Mouse (Mus musculus): ENCODE measurements around the gene Fam171a1.

Gene Fam171a1

DNA sequence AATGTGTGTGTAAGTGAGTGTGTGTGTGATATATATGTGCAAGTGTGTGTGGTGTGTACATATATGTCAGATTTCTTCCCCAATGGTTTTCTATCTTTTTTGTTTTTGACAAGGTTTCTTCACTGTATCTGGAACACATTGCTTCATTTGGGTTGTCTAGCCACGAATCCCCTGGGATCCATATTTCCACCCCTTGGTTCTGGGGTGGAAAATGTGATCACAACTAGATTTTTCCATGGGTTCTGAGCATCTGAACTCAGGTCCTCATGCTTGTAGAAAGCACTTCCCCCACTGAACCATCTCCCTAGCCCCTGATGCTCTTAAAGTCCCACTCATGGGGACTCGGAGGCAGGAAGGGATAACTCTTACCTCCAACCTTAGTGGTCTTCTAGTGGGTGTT lies 159.3 kb downstream of the Fam171a1 start:
- no peak for DNase-seq (ENCODE audit: low read depth, low spot score)

DNA sequence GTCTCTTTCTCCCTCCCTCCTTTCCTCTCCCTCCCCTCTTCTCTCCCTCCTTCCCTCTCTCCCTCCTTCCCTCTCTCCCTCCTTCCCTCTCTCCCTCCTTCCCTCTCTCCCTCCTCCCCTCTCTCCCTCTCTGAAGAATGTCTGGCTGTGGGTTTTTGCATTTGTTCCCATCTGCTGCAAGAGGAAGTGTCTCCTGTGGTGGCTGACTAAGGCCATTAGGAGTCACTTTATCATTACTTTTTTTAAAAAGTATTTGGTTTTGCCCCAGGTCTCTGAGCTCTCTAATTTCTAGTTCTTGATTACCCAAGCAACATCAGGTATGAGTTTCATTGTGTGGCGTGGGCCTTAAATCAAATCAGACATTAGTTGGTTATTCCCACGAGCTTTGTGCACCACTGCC lies 162.1 kb downstream of the Fam171a1 start:
- DNase-seq (ENCODE audit: low read depth, low spot score) = no peak
